Mouse (Mus musculus) midbrain, embryonic 11.5 days (tissue): ENCODE measurements around the gene Fpgs. TPM values are rescaled to one million over a fixed set of nuclear protein-coding genes. Genes with fewer than 3 reads are reported as not detected.

ENCODE experiments used
- microRNA counts: library from miRNA; unstranded; fragments of <30 nt; microRNA quantifications from one replicate; lab custom pipeline; 2015
- microRNA-seq: library from miRNA; unstranded; fragments of <30 nt; microRNA quantifications from one replicate; pipeline ENCODE4, GENCODE M21; 2017
- polyA plus RNA-seq: library from polyadenylated mRNA; unstranded; fragments of >200 nt; fragmentation: Nextera tagmentation; extraction: Ambion mirVana; gene quantifications from 2 replicates; pipeline ENCODE4 v1.2.1, GENCODE M21; 2014

The Fpgs gene
- polyA plus RNA-seq, 1 experiment from 2014 or later: 13.9 TPM

MicroRNAs within 50 kb of the gene (microRNA counts, 519-probe panel; counts per million panel counts)
- microRNA mmu-miR-1954 (lab: Ali Mortazavi, UCI): not detected
- not detected for microRNA mmu-miR-2861 (lab: Ali Mortazavi, UCI)

Small RNA genes within 50 kb of the gene (microRNA-seq; reads per million reads assigned to microRNA genes)
- gene Gm47291 (not detected), gene Mir1954 (not detected), gene Mir2861 (0.95 reads per million), gene Mir3960 (not detected), gene Mir8093 (not detected)

Other genes with a start within 250 kb of the Fpgs start
- gene Fam102a, start 168.8 kb downstream of the Fpgs start, polyA plus RNA-seq: 6.3 and 6.8 TPM in 2 replicates
- 103 and 110 TPM in 2 replicates for gene Dpm2, start 133.3 kb downstream of the Fpgs start, polyA plus RNA-seq
- gene Pip5kl1, start 129.3 kb downstream of the Fpgs start, polyA plus RNA-seq: 2.0 and 2.1 TPM in 2 replicates
- gene 9430097D07Rik, start 128.5 kb downstream of the Fpgs start, polyA plus RNA-seq: 0.25 and 0.49 TPM in 2 replicates
- 13.2 and 13.6 TPM in 2 replicates for gene St6galnac4, start 117.0 kb downstream of the Fpgs start, polyA plus RNA-seq
- 3.4 and 4.5 TPM in 2 replicates for gene St6galnac6, start 104.4 kb downstream of the Fpgs start, polyA plus RNA-seq
- 18.3 and 22.0 TPM in 2 replicates for gene Ak1, start 82.4 kb downstream of the Fpgs start, polyA plus RNA-seq
- 20.5 and 22.7 TPM in 2 replicates for gene Eng, start 57.5 kb downstream of the Fpgs start, polyA plus RNA-seq
- 72.8 and 82.6 TPM in 2 replicates for gene Cdk9, start 8.9 kb upstream of the Fpgs start, polyA plus RNA-seq
- gene Sh2d3c, start 16.9 kb upstream of the Fpgs start, polyA plus RNA-seq: 23.4 and 25.5 TPM in 2 replicates
- gene 6330409D20Rik, start 36.9 kb upstream of the Fpgs start, polyA plus RNA-seq: 2.0 and 3.0 TPM in 2 replicates
- gene Tor2a, start 53.1 kb upstream of the Fpgs start, polyA plus RNA-seq: 47.7 and 51.4 TPM in 2 replicates
- 0.26 and 0.30 TPM in 2 replicates for gene Ttc16, start 71.5 kb upstream of the Fpgs start, polyA plus RNA-seq
- gene Ptrh1, start 71.6 kb upstream of the Fpgs start, polyA plus RNA-seq: 3.2 and 3.9 TPM in 2 replicates
- gene Cfap157, start 80.3 kb upstream of the Fpgs start, polyA plus RNA-seq: 0.08 and 0.28 TPM in 2 replicates
- 51.4 and 53.8 TPM in 2 replicates for gene Stxbp1, start 143.1 kb upstream of the Fpgs start, polyA plus RNA-seq
- 10.3 and 10.6 TPM in 2 replicates for gene Fam129b, start 172.0 kb upstream of the Fpgs start, polyA plus RNA-seq